Mouse (Mus musculus) lung, adult 18-20 months (tissue): ENCODE measurements around the gene Alg1.
"Not testable (repeated sequence)": the region's sequence is repeated elsewhere in the genome, so short reads cannot be mapped to it uniquely, and the experiment has no call there.

Experiments used
- DNase-seq, 2 experiments: peaks; one replicate each; pipeline ENCODE4 v3.0.0; 2022; ENCODE audit warnings: mixed read lengths in 2 of 2

Alg1 gene

GRCm38 (mm10) chr16:5233418-5234313, at the start of gene Alg1:
TSS of gene Alg1 (plus strand) at chr16:5233621.
- DNase-seq, result peak; percentile 95 to 98

DNA sequence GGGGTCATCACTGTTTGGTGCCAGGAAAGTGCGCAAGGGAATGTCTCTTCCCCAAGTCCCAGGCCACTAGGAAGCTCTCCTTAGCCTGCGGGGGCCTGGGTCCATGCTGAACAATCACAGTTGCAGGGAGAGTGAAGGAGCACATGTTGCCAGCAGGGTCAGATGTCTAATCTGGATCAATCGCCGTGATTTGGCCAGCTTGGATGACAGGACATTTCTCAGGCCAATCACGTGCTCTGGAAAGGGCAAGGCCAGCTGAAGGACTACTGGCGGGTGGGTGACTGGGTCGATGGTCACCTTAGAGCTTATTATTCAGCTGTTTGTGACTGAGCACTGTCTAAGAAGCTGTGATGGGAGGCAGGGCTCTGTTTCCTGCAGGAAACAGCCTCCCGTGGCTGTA, 49.3 kb upstream of the Alg1 start:
- DNase-seq, result no peak

- no peak for DNase-seq
These were observed 48.5 kb upstream of the Alg1 start for GRCm38 (mm10) chr16:5184956-5185355.

DNA sequence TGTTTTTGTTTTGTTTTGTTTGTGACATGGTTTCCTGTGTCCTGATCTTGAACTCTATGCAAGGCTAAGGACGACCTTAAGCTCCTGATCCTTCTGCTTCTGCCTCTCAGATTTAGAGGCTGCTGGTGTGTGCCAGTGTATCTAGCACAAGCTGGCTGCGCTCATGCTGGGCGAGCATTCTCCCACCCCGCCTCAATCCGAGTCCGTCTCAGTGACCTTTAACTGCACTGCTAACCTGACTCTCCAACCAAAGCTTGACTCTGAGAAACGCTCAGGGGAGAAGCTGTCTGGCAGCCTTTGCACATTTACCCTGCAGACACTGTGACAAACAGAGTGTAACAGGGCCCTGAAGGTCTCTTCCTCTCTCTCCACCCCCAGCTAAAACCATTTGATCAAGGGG, 47.7 kb upstream of the Alg1 start:
- DNase-seq, result peak in 1 of 2 experiments; percentile 9

- no peak for DNase-seq
These were observed 47.2 kb upstream of the Alg1 start for GRCm38 (mm10) chr16:5186234-5186633.

DNA sequence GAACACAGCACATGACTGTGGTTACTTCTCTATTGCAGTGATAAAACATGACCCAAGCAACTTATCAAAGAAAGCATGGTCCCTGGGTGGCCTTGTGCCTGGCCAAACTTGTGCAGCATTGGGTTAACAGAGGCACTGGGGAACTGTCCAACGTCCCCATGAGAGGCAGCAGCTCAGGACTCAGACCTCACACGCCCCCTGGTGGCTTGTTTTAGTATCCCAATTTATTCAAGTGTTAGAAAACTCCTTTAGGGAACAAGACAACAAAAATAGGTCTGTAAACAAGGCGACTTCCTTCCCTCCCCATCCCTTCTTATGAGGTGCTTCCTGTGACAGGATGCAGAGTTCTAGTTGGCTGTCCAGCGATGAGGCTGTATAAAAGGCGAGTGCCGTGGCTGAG, 38.3 kb upstream of the Alg1 start:
- peak; percentile 26 to 65 for DNase-seq

- DNase-seq, result peak; percentile 52 to 54
These were observed 30.7 kb upstream of the Alg1 start for GRCm38 (mm10) chr16:5202681-5203080.

GRCm38 (mm10) chr16:5203200-5203599, 30.2 kb upstream of the Alg1 start:
- peak; percentile 8 to 28 for DNase-seq

GRCm38 (mm10) chr16:5203668-5204433, 29.6 kb upstream of the Alg1 start, which contains the start of gene Nagpa:
TSS of gene Nagpa (minus strand) at chr16:5204012.
- DNase-seq, result peak; percentile 77 to 83

GRCm38 (mm10) chr16:5205431-5205970, 27.9 kb upstream of the Alg1 start:
- DNase-seq, result no peak

DNA sequence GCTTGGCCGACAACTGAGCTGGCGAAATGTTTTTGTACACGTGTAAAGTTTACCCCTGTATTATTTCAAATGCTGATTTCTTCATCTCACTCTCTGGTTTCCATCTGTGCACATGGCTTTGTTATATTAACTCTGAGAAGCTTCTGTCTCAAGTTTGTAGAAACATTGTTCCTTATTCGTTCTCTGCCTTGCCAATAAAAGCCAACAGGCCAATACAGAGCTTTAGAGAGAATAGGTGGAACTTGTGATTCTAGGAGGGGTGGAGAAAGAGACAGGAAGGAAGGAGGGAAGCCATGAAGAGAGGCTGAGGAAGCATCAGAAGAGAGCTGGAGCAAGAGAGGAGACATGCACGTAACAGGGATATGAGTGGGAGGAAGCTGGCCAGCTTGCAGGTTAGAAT, 27.4 kb upstream of the Alg1 start:
- no peak for DNase-seq

- DNase-seq, result no peak
These were observed 23.1 kb upstream of the Alg1 start for GRCm38 (mm10) chr16:5210365-5210764.

- no peak for DNase-seq
These were observed 21.3 kb upstream of the Alg1 start for GRCm38 (mm10) chr16:5212150-5212549.

DNA sequence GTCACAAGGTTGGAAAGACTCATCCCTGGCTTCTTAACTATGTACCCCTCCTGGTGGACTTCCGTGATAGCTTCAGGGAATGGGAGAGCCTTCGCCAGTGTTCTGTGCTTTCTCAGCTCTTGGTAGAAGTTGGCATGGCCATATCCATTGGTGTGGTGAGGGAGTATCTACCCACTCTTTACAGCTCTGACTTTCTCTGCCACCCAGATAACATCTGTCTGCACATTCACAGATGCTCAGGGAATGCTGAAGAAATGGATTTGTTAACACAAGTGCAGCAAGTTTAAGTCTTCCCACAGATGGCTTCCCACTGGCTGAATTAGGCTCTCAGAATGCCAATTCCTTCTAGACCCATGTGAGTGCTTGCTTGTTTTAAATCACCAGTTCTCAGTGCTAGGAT, 19.3 kb upstream of the Alg1 start:
- no peak for DNase-seq

DNA sequence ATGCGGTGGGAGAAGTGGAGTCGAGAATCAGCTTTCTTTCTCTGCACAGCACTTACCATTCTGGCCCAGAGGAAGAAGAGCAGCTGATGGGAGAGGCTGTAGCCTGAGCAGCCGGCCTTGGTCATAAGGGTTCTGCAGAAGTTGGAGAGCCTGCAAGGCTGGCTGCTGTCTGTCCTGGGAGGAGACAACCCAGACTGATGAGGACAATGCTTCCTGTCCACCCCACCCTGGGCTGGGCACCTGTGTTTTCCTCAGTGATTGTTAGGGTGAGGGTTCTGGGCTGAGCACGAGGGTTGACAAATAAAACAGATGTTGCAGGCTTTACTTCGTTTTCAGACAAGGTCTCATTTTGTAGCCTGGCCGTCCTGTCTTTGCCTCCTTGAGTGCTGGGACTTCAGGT, 16.7 kb upstream of the Alg1 start:
- DNase-seq, result no peak

- DNase-seq, result no peak
These were observed 15.9 kb upstream of the Alg1 start for GRCm38 (mm10) chr16:5217341-5218133.

- peak; percentile 49 to 65 for DNase-seq
These were observed 12.0 kb upstream of the Alg1 start for GRCm38 (mm10) chr16:5221403-5221802.

GRCm38 (mm10) chr16:5222140-5222539, 11.3 kb upstream of the Alg1 start, which contains the start of gene AU021092:
TSS of gene AU021092 (minus strand) at chr16:5222299.
- DNase-seq, result peak; percentile 69 to 79

DNA sequence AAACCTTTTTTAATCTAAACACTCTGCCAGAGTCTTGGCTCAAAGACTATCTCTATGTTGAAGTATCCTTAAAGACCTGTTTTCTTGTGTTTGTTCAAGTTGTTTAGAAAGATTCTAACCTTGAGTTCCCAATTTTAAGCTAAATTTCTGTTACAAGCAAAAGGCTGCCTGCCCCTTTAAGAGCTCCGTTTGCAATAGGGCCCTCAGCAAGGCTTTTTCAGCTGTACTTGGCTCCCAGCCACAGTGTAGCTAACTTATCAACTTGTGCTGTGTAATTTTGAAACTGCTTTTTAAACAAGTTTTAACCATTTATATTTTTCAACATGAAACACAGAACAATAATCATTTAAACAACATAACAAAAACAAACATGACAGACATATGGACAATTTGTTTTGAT, 6.9 kb upstream of the Alg1 start:
- DNase-seq, result peak; percentile 43 to 57

GRCm38 (mm10) chr16:5227501-5227900, 5.9 kb upstream of the Alg1 start:
- not testable (repeated sequence) for DNase-seq

- not testable (repeated sequence) for DNase-seq
These were observed 5.3 kb upstream of the Alg1 start for GRCm38 (mm10) chr16:5228103-5228502.

DNA sequence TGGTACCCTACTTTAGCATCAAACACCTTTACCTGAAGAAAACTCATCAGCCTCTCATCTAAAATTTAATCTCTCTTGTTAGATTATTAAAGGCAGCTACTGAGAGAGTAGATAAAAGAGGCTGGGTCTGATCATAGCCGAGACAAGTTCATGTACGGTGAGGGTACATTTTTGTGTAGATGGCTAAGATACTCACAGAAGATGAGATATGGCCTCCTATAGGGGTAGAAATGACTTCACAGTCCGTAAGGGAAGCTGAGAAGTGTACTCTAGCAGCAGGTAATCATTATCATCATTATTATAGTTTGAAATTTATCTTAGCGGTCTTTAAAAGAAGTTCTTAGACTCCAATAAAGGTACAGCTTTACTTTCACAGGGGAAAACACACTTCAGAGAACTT, 439 bp upstream of the Alg1 start:
- DNase-seq, result no peak

- no peak for DNase-seq
These were observed 8.9 kb downstream of the Alg1 start for GRCm38 (mm10) chr16:5242355-5242754.
